Mouse (Mus musculus): ENCODE measurements at regions not wholly inside any gene's neighbourhood (a gene's known extent, or its start where the extent isn't known, plus 50 kb on each side); places are given as distances from the start of the nearest gene placed in this dataset.

GRCm38 (mm10) chr8:26450543-26450942, 331.2 kb downstream of the Gm45692 start:
- Histone ChIP-seq H3K9me3 (replicated peaks; ENCODE audit: control insufficient read depth, insufficient read depth, low read length, poor library complexity, severe bottlenecking) (peaks cover 3% of the 10 kb centered on the region; the same call in 1 of the 2 replicates), H3K4me3 (ENCODE audit: low read depth, low read length) (no peak overlapping the region), H3K36me3 (ENCODE audit: control insufficient read depth, insufficient read depth, low read length, poor library complexity, severe bottlenecking) (no peaks in the 10 kb centered on the region), H3K27me3 (ENCODE audit: control insufficient read depth, insufficient read depth, low read length, poor library complexity, severe bottlenecking) (no peaks in the 10 kb centered on the region), H3K27ac (ENCODE audit: insufficient read depth, low read length) (no peak overlapping the region), H3K4me1 (ENCODE audit: control insufficient read depth, insufficient read depth, low read length) (no peaks in the 10 kb centered on the region), H3K9ac (ENCODE audit: low read depth, poor library complexity, severe bottlenecking) (no peak overlapping the region)
- TF ChIP-seq POLR2A (IDR thresholded peaks at IDR 0.05; ENCODE audit: insufficient read depth, low read length): no peak
- no peak for TF ChIP-seq CTCF (IDR thresholded peaks at IDR 0.05; ENCODE audit: low read depth, low read length)
- TF ChIP-seq EP300 (IDR thresholded peaks at IDR 0.05; ENCODE audit: insufficient read depth, low read depth, low read length): no peak

GRCm38 (mm10) chr8:26452976-26453573, 333.7 kb downstream of the Gm45692 start:
- Histone ChIP-seq H3K4me1 (ENCODE audit: control insufficient read depth, insufficient read depth, low read length) (no peaks in the 10 kb centered on the region), H3K27me3 (ENCODE audit: control insufficient read depth, insufficient read depth, low read length, poor library complexity, severe bottlenecking) (no peaks in the 10 kb centered on the region), H3K36me3 (ENCODE audit: control insufficient read depth, insufficient read depth, low read length, poor library complexity, severe bottlenecking) (no peaks in the 10 kb centered on the region), H3K4me3 (ENCODE audit: low read depth, low read length) (no peak overlapping the region), H3K9ac (ENCODE audit: low read depth, poor library complexity, severe bottlenecking) (no peak overlapping the region), H3K9me3 (replicated peaks; ENCODE audit: control insufficient read depth, insufficient read depth, low read length, poor library complexity, severe bottlenecking) (peaks cover 3% of the 10 kb centered on the region; the same call in 1 of the 2 replicates), H3K27ac (ENCODE audit: insufficient read depth, low read length) (no peak overlapping the region)
- TF ChIP-seq EP300 (IDR thresholded peaks at IDR 0.05; ENCODE audit: insufficient read depth, low read depth, low read length): no peak
- TF ChIP-seq POLR2A (IDR thresholded peaks at IDR 0.05; ENCODE audit: insufficient read depth, low read length): no peak
- no peak for TF ChIP-seq CTCF (IDR thresholded peaks at IDR 0.05; ENCODE audit: low read depth, low read length)

- H3K9ac ChIP-seq (ENCODE audit: low read depth, poor library complexity, severe bottlenecking): no peak overlapping the region
- TF ChIP-seq POLR2A (IDR thresholded peaks at IDR 0.05; ENCODE audit: insufficient read depth, low read length): no peak
- TF ChIP-seq CTCF (IDR thresholded peaks at IDR 0.05; ENCODE audit: low read depth, low read length): no peak
- no peak for TF ChIP-seq EP300 (IDR thresholded peaks at IDR 0.05; ENCODE audit: insufficient read depth, low read depth, low read length)
- H3K27ac ChIP-seq (ENCODE audit: insufficient read depth, low read length): no peak overlapping the region
- H3K27me3 ChIP-seq (ENCODE audit: control insufficient read depth, insufficient read depth, low read length, poor library complexity, severe bottlenecking): no peaks in the 10 kb centered on the region
- no peak overlapping the region for H3K4me3 ChIP-seq (ENCODE audit: low read depth, low read length)
- no peaks in the 10 kb centered on the region for H3K9me3 ChIP-seq (replicated peaks; ENCODE audit: control insufficient read depth, insufficient read depth, low read length, poor library complexity, severe bottlenecking)
- H3K36me3 ChIP-seq (ENCODE audit: control insufficient read depth, insufficient read depth, low read length, poor library complexity, severe bottlenecking): no peaks in the 10 kb centered on the region
- H3K4me1 ChIP-seq (ENCODE audit: control insufficient read depth, insufficient read depth, low read length): no peaks in the 10 kb centered on the region
Measured at GRCm38 (mm10) chr8:26465346-26465745, 346.0 kb downstream of the Gm45692 start.

- Histone ChIP-seq H3K4me3 (ENCODE audit: low read depth, low read length) (no peak overlapping the region), H3K9me3 (replicated peaks; ENCODE audit: control insufficient read depth, insufficient read depth, low read length, poor library complexity, severe bottlenecking) (no peaks in the 10 kb centered on the region), H3K4me1 (ENCODE audit: control insufficient read depth, insufficient read depth, low read length) (no peaks in the 10 kb centered on the region), H3K27me3 (ENCODE audit: control insufficient read depth, insufficient read depth, low read length, poor library complexity, severe bottlenecking) (no peaks in the 10 kb centered on the region), H3K36me3 (ENCODE audit: control insufficient read depth, insufficient read depth, low read length, poor library complexity, severe bottlenecking) (no peaks in the 10 kb centered on the region), H3K9ac (ENCODE audit: low read depth, poor library complexity, severe bottlenecking) (no peak overlapping the region), H3K27ac (ENCODE audit: insufficient read depth, low read length) (no peak overlapping the region)
- TF ChIP-seq EP300 (IDR thresholded peaks at IDR 0.05; ENCODE audit: insufficient read depth, low read depth, low read length): no peak
- no peak for TF ChIP-seq POLR2A (IDR thresholded peaks at IDR 0.05; ENCODE audit: insufficient read depth, low read length)
- TF ChIP-seq CTCF (IDR thresholded peaks at IDR 0.05; ENCODE audit: low read depth, low read length): no peak
Measured at GRCm38 (mm10) chr8:26468441-26468840, 349.1 kb downstream of the Gm45692 start.

GRCm38 (mm10) chr8:26469705-26470104, 350.4 kb downstream of the Gm45692 start:
- no peak overlapping the region for H3K27ac ChIP-seq (ENCODE audit: insufficient read depth, low read length)
- H3K27me3 ChIP-seq (ENCODE audit: control insufficient read depth, insufficient read depth, low read length, poor library complexity, severe bottlenecking): no peaks in the 10 kb centered on the region

GRCm38 (mm10) chr8:26471811-26472550, 352.6 kb downstream of the Gm45692 start:
- no peak for TF ChIP-seq POLR2A (IDR thresholded peaks at IDR 0.05; ENCODE audit: insufficient read depth, low read length)
- no peak for TF ChIP-seq EP300 (IDR thresholded peaks at IDR 0.05; ENCODE audit: insufficient read depth, low read depth, low read length)
- no peak for TF ChIP-seq CTCF (IDR thresholded peaks at IDR 0.05; ENCODE audit: low read depth, low read length)
- no peaks in the 10 kb centered on the region for H3K9me3 ChIP-seq (replicated peaks; ENCODE audit: control insufficient read depth, insufficient read depth, low read length, poor library complexity, severe bottlenecking)
- no peaks in the 10 kb centered on the region for H3K27me3 ChIP-seq (ENCODE audit: control insufficient read depth, insufficient read depth, low read length, poor library complexity, severe bottlenecking)
- no peak overlapping the region for H3K4me3 ChIP-seq (ENCODE audit: low read depth, low read length)
- no peaks in the 10 kb centered on the region for H3K4me1 ChIP-seq (ENCODE audit: control insufficient read depth, insufficient read depth, low read length)
- H3K36me3 ChIP-seq (ENCODE audit: control insufficient read depth, insufficient read depth, low read length, poor library complexity, severe bottlenecking): no peaks in the 10 kb centered on the region
- no peak overlapping the region for H3K27ac ChIP-seq (ENCODE audit: insufficient read depth, low read length)
- H3K9ac ChIP-seq (ENCODE audit: low read depth, poor library complexity, severe bottlenecking): no peak overlapping the region

More at GRCm38 (mm10) chr8:26469705-26470104, 350.4 kb downstream of the Gm45692 start:
- no peak overlapping the region for H3K4me3 ChIP-seq (ENCODE audit: low read depth, low read length)
- no peak for TF ChIP-seq CTCF (IDR thresholded peaks at IDR 0.05; ENCODE audit: low read depth, low read length)
- no peak for TF ChIP-seq POLR2A (IDR thresholded peaks at IDR 0.05; ENCODE audit: insufficient read depth, low read length)
- no peaks in the 10 kb centered on the region for H3K9me3 ChIP-seq (replicated peaks; ENCODE audit: control insufficient read depth, insufficient read depth, low read length, poor library complexity, severe bottlenecking)
- no peaks in the 10 kb centered on the region for H3K36me3 ChIP-seq (ENCODE audit: control insufficient read depth, insufficient read depth, low read length, poor library complexity, severe bottlenecking)
- no peak overlapping the region for H3K9ac ChIP-seq (ENCODE audit: low read depth, poor library complexity, severe bottlenecking)
- H3K4me1 ChIP-seq (ENCODE audit: control insufficient read depth, insufficient read depth, low read length): no peaks in the 10 kb centered on the region
